Mouse (Mus musculus) right cerebral cortex, adult 18-20 months (tissue): ENCODE measurements at regions not wholly inside any gene's neighbourhood (a gene's known extent, or its start where the extent isn't known, plus 50 kb on each side); places are given as distances from the start of the nearest gene placed in this dataset.
A peak's percentile ranks its signal among the peaks of the same experiment; 100 is the strongest.

Experiments
- DNase-seq: peaks from one replicate; pipeline ENCODE4 v3.0.0; 2022; ENCODE audit warnings: mixed read lengths

DNA sequence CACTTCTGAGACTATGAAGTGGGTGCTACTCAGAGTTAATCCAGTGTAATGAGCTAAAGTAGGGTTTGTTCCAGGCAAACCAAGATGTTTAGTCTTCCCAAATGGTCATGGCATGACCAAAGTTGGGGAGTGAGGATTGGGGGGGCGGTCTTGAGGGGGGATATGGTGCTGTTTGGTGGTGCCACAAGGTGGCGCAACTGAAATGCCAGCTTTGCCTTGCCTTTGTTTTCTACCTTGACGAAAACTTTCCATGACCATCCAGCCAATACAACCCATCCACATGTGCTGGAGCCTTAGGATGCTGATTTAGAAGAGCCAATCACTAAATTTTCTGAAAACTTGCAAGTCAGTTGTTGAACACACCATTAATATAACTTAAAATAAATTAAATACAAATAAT, 358.9 kb downstream of the Bcor start:
- no peak for DNase-seq

DNA sequence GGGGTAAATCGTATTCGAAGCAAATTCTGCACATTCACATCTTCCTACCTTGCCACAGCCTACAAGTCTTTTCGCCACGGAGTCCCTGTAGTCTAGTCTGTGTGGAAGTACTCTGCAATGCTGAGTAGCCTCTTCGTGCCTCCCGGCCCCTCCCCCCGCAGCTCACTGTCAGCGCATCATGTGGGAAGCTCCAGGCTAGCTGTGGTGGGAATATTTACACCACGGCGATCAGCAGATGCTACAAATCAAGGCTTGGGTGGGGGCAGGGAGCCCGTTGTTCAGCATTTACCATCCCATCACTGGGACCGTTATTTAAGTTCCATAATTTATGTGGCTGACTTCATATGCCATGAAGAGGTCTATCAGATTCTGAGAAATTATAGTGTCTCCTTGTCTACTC, 358.5 kb downstream of the Bcor start:
- no peak for DNase-seq

DNA sequence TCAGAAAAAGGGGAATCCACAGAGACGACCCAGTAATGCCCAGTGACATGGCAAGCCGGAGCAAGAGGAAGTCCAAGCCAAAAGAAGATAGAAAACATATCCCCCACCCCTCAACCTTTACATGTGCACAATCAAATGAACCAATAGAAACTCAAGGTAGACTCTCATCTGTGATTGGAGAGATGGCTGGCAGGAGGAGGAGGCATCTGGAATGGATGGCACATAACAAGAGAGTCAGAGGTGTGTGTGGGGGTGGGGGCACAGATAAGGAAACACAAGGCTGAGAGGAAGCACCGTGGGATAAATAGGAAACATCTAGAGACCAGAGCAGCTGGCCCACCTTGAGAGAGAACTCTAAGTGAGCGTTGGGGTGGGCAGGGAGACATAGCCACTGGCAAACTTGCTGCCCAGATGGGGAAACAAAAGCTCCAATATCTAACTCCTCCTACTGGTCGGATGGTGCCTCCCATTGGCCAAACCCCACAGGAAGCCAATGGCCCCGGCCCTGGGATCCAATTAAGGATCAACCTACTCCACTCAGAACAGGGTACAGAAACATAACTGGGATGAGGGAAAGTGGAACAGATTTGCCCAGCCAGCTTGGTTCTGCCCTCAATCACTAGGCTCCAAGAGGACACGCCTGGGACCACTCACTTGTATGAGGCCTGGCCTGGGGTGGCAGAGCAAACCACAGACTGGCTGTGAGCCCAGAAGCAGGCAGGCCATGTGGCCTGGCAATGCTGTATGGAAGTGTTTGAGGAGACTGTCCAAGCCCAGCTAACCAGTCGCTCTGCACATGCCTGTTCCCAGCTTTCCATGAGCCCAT, 357.9 kb downstream of the Bcor start:
- DNase-seq, result no peak

DNA sequence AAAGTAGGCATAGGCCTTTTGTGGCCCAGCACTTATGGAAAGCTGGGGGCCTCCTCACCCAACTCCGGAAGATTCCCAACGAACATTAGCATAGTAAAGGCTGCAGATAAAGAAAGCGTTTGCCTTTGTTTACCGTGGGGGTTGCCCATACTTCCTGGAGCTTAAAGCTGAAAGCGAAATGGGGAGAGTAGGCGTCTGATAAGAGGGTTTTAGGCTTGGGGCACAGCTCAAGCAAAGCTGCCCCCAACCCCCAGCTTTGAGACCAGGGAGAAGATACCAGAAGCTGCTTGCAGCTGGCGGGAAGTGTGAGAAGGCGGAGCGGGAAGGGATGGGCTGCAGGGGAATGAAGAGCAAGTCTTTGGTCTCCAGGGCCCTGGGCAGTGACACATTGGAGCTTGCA, 356.9 kb downstream of the Bcor start:
- DNase-seq, result no peak

DNA sequence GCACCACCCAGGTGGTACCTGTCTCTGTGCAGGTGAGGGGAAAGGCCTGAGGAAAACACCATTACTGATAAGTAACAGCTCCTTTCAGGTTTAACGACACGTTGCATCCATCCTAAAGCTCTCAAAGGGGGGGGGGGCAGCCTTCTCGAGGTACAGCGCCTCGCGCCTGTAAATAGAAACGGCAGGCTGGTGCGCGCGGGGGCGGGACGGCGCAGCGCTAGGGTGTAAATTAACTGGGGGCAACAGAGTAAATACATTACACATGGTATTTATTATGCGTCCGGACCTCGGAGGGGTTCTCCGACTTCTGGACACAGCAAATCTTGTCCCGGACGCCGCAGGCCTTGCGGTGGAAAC, 353.3 kb downstream of the Bcor start:
- peak; percentile 20 for DNase-seq

DNA sequence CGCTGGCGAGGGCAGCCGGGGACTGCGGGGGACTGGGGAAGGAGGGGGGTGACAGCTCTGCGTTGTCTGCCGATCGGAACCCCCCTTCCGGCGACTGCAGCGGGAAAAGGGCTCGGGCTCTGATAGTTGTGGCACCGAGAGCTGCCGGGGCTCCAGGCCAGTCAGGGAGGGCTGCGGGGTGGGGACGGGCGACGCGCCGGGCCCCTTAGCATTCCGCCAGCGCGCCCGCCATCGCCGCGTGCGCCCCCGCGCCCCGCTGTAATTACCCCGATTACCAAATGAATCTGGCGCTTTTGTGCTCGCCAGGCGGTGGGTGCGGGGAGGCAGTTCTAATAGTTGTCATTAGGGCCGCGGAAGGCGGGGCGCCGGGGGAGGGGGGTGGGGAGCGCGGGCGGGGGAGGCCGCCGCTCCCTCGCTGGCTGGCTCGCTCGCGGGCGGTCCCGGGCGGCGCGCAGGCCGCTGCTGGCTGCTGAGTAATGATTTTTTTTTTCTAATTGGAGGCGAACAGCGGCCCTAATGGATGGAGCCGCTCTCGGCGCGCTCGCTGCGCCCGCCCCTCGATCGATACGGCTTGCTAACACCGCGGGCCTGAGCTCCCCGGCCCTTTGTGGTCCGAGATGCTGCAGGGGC, 352.8 kb downstream of the Bcor start:
- DNase-seq, result peak; percentile 46

DNA sequence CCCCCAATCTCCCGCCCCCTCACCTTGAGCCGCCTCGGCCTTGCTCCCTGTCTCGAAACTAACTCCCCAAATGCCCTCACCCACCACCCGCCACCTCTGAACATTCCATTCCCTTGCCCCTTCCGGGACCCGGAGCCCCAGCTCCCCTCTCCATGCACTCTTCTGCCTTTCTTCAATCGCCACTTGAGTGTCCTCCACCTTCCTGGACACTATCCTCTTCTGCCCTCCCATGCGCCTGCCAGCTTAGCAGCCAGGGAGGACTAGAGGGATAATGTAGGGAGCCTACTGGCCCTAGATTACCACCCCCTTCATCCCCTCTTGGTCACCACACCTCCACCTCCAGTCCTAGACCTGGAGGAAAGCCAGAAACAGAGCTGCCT, 352.3 kb downstream of the Bcor start:
- no peak for DNase-seq

DNA sequence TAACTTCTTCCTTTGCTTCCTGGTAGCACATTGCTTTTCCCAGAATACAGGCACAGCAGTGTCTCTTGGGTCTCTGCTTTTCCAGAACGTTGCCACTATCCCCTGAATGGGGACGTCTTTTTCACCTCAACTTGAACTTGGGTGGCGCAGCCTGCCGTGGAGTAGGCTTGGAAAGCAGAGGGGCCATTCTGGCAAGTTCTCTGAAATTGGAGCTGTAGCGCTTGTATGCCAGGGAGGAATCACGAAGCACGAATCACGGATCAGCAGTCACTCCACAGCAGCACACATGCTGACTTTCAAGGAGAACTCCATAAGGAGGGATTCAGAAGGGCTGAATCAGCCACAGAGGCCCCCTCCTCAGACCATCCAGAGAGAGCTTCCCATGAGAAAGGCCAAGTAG, 351.2 kb downstream of the Bcor start:
- no peak for DNase-seq

DNA sequence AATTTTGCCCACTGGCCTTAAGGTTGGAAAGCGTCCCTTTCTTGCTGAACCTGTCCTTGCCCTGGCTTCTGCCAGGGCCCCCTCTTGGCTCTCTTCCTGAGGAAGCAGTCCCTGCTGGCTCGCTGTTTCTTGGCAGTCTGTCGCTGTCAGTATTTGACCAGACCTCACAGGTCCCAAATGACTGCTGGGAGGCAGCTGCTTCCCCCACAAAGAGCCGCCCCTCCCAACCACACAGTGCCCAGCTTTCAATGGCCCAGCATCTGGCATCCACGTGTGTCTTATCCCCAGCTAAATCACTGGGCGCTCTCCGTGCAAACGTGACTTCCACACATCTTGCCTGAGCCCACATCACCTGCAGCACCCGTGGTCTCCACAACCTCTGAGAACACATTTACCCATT, 345.3 kb downstream of the Bcor start:
- no peak for DNase-seq

DNA sequence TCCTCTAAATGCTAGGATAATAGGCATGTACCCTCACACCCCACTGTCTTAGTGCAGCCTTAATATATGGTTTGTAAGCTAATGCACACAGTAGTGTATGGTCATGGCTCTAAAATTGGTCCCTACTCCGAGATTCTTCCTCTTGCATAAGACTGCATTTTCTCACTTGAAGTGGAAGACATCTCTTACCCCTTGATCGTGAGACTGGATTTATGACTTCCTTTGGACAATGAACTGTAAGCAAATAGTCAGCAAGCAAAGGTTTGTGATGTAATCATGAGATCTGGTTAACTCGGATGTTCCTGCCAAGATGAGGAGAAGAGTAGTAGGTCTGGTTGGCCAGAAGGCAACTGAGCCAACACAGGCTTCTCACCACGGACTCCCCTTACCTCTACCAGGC, 344.3 kb downstream of the Bcor start:
- DNase-seq, result no peak

DNA sequence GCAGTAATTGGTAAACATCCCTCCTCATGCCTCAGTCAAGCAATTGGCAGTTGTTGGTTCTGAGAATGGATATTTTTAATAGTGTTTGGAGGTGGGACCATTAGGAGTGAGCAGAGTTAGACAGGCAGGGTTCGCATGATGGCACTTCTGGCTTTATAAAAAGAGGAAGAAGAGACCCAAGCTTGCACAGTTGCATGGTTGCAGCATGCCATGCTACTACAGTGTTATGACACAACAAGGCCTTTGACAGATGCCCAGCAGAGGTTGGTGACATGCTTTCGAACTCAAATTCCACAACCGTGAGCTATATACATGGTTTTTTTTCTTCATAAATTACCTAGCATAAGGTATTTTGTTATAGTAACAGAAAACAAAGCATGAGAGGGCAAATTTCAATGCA, 341.5 kb downstream of the Bcor start:
- DNase-seq, result no peak

DNA sequence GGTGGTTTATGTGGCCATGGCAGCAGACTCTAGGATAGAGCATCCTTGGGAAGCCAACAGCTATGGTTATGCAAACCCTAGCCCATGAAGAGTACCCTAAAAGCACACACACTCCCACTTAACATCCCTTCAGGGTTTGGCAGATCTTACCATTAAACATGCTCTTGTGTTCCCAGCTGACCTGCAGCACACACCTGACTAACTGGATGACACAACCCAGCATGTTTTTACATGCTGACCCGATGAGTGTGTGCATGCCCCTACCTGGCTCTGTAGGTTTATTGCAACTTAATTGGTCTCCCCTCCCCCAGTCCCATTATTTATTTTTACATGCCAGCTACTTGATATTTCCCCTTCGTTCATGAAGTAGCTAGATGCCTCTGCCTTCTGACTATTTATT, 339.0 kb downstream of the Bcor start:
- no peak for DNase-seq

DNA sequence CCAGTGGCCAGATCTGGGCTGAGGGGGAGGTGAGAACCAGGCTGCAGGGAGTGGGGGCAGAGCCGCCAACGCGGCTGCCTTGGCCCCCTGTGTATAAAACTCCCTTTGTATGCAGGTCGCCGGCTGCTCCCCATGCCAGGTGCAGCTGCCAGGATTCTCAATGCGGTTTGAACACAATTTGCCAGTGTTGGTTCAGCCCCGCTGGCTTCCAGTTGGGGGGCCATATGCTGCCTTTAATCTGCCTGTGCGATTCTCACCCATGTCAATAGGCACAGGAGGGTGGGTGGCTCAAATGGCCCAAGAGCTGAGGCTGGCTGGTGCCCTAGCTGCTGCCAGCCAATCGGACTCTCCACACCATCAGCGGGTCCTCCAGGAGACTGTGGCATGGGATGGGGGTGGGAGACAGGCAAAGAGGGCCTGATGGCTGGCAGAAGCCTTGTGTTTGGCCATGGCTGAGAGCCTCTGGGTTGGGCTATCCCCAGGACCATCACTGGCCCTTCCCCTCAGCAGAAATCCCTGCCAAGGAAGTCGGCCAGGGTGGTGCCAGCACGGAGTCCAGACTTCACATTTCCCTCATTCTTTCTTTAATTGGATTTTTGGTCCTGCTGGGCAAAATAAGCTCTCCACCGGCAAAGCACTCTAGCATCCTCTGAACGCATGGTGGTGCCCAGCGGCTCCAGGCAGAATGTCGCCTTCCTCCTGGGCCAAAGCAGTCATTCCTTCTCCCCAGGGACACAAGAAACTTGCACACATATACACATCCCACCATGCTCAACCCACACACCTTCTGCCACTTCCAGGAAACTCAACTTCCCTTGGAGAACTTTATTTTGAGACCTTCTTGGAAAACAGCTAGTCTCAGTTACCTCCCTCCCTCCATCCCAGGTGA, 338.0 kb downstream of the Bcor start:
- DNase-seq, result peak; percentile 38

DNA sequence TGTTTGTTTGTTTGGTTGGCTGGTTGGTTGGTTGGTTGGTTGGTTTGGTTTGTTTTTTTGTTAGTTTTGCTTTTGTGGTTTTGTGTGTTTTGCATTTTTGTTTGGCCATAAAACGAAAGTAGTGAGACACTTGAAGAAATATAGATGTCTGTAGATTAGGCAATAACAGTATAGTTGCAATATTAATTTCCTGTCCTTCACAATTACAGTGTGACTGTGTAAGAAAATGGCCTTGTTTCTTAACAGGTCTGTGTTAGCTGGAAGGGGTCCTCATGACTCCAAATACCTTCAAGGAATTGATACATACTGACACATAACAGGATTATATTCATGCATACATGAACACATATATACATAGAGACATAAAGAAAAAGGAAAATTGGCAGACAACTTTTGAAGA, 334.2 kb downstream of the Bcor start:
- no peak for DNase-seq

DNA sequence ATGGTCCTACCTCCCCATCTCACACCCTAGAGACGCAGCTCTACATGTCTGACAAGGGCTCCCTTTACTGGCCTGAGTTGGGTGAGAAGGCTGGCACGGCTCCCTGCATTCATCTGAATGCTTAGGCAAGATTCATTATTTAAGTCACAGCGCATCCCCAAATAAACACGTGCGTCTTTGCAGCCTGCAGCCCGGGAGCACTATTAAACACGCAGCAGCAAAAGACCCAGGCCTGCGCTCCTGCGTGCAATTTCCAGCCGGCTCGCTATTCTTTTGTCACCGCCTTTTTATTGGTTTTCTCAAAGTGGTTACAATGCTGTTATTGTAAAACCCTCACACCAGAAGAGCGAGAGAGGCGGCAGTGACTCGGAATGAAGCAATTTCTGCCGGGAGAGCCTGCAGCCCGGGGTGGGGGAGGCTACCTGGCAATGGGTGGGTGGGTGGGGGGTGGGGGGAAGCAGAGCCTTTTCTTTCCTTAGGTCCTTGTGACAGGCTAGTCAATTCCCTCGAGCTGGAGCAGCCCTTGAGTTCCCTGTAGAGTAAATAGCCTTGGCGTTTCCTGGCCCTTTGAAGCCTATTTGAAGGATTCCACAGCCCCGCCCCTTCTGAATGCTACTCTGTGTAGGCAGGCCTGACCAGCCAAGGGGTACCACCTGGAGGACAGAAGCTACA, 333.3 kb downstream of the Bcor start:
- DNase-seq, result no peak

DNA sequence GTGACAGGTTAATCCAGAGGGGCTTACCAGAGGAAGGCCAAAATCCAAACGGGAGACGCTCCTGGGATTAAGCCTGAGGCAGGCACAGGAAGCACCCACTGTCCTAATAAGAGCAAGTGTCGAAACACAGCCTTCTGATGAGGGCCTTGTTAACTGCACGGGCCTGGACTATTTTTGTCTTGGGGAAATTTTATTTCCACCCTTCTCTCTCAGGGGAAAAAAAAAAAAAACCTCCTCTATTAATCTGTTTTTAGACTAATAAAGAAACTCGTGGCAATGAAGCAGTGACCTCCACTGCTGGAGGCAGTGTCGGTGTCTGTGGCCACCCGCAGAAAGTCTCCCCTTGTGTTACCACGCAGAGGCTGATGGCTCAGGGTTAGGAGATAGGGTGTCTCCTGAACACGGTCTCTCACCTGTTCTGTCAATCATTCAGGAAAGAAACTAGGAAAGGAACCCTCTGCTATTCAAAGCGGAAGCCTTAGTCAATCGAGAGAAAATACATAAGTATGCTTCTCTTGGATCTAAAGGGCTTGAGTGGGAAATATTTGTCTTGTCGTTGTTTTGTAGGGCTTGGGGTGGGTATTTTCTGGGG, 330.6 kb downstream of the Bcor start:
- DNase-seq, result no peak

DNA sequence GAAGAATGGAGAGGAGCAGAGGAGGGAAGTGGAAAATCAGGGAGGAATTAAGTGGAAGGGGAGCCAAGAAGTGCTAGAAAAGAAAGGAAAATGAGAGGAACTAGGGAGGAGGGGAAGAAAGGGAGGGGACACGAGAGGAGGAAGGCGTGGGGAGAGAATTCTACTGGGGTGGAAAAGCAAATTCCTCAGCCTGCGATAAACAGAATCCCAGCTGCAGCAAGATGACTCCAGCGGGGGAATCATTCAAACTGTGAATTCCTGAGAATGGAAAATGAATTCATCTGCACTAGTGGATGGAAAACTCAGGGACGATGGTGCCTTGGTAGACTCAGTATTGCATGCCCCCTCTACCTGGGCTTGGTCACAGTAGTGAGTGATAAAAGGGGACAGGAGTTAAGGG, 322.6 kb downstream of the Bcor start:
- DNase-seq, result no peak

DNA sequence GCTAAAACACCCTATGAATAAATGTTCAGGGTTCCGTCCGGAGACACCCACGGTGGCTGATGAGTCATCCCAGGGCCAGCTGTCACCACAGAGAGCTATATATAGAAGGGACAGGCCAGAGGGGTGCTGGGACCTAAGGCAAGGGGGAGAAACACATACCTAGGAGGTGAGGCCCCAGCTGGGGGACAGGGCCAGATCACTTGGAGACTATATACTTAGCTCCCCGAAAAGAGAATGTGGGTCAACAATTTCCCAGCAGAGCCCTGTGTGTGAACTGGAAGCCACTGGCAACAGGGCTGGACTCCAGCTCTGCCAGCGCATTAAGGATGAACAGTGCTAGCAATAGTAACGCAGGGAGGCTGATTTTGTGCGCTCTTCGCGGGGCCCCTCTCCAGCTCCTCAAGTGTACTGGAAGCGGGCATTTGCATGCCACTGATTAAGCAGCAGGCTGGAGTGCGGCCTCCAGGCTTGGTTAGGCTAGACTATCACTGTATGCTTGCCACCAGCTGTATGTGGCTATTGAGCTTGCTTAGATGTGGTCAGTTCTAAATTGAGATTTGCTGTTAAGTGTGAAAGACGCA, 320.4 kb downstream of the Bcor start:
- peak; percentile 39 for DNase-seq

DNA sequence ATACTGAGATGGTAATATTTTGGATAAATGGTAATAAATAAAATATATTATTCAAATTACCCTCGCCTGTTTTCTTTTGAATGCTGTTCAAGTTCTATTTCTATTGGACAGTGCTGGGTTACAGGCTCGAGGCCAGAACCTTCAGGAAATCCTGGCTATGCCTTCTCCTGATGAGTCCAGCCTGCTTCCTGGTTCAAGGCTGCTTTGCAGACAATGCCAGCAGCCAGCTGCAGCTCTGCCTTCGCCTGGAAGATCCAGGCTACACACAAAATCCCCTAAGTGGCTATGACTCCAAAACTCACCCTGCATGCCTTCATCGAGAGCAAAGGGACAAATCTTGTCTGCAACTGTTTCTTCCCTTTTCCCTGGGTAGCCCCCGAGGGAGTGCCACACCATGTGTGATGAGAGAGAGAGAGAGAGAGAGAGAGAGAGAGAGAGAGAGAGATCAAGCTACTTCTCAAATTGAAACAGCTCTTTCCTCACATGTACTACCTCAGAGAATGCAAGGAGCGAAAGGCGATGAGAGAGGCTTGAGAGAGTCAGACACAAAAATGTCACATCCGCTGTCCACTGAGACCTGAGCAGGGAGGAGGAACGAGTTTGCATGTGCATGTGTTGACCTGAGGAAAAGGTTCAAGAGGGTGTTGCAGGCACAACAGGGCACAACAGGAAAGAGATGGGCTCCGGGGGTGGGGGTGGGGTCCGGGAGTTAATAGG, 319.7 kb downstream of the Bcor start:
- DNase-seq, result no peak

DNA sequence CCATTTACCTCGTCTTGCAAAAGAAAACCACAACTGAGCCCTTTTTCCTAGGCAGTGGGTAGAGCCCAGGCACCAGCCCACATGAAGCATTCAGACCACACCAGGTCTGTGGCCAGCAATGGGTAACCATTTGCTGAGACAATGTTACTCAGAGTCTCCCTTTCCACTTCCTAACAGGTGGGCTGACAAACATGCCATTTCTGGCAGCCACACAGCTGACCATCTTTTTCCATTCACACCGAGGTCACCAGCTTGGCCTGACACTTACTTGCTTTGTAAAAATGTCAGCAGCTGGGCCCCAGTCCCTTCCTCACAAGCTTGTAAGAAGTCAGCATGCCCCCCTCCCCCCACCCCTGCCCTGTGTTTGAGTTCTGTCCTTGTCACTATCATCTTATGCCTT, 314.6 kb downstream of the Bcor start:
- DNase-seq, result no peak

DNA sequence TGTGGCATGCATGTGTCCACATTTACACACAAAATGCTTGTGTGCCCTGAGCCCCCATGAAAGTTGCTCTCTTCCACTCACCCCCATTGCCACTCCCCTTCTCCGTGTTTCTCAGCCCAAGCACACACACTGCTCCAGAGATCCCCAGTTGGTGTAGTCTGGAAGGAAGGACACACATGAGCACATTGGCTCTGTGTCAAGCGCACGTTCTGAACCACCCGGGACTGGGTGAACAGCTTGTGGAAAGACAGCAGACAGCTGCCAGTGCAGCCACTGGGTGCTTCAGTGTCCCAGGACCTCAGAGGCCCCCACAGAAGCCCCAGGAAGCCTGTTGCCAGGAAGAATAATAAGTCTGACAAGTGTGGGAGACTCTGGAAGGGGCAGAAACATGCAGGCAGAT, 304.2 kb downstream of the Bcor start:
- DNase-seq, result no peak

DNA sequence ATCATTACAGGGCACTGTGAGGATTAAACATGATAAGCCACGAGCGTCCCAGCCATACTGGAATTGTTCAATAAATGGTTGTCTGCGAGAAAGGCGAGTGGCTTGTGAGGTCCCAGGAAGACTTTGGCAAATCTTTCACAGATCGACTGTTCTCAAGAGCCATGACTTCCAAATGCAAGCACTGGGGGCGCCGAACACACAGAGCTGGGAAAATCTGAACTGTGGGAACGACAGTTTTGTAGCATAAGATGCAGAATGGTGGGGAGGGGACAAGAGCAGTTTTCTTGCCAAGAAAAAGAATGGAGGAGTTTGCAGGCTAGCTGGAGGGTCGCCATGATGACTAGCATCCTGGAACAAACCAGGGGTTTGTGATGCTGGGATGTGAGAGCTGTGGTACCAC, 300.8 kb downstream of the Bcor start:
- DNase-seq, result no peak
